Mouse (Mus musculus): ENCODE results near the gene Dhx58. TPM values are rescaled to one million over a fixed set of nuclear protein-coding genes. Genes with fewer than 3 reads are reported as not detected.

Gene Dhx58
- polyA plus RNA-seq, 1 experiment from 2014 or later: 3.8 TPM

DNA sequence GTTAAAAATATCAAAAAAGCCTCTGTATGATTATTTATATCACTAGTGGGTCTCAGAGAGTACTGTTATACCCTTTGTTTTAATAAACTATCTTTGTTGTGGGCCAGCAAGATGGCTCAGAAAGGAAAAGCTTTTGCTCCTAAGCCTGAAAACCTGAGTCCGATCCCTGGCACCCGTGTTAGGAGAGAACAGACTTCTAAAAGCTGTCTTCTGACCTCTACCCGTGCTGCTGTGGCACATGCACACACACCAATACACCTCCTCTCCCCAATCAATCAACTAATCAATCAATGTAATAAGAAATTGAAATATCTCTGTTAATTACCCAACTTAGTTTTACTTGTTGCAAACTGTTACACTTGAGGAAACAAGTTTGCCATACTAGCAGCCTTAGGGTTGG lies 3.4 kb downstream of the Dhx58 start:
- no peak for ATAC-seq (ENCODE audit: insufficient number of reproducible peaks, insufficient read depth, low FRiP score, low TSS enrichment, low read depth)
- 73% methylated on average over 3 of the region's 3 CpGs for WGBS
- Histone ChIP-seq H3K27ac (no peak overlapping the region), H3K9me3 (no peaks in the 10 kb centered on the region), H3K36me3 (peaks cover 15% of the 10 kb centered on the region), H3K27me3 (0 out of 2 replicates have a peak, but pooled peaks cover 7% of the 10 kb centered on the region), H3K4me3 (replicated peaks) (no peak overlapping the region), H3K4me1 (replicated peaks) (peaks cover 13% of the 10 kb centered on the region; the same call in 1 of the 2 replicates), H3K4me2 (peak overlapping the region; percentile 54), H3K9ac (replicated peaks) (no peak overlapping the region)

DNA sequence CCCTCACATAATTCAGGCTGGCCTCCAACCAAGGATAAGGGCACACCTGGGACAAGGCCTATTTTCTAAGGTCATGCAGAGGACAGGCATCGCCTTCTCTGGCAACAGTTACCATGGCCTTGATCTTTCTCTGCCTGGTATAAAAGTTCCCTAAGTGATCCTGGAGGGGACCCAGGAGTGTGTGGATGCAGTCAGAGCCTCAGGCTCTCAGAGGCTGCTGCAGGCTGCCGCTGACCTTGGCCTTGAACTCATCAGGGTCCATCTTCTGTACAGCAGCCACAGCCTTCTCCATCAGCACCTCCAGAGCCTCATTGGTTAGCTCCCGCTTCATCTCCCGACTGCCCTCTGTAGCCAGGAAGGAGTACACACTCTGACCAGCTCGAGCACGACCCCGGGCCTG lies 6.2 kb downstream of the Dhx58 start:
- Histone ChIP-seq H3K27me3 (peaks cover 11% of the 10 kb centered on the region), H3K9me3 (no peaks in the 10 kb centered on the region), H3K4me2 (no peak overlapping the region), H3K4me3 (replicated peaks) (no peak overlapping the region), H3K27ac (no peak overlapping the region), H3K4me1 (replicated peaks) (peaks cover 15% of the 10 kb centered on the region; the same call in 1 of the 2 replicates), H3K9ac (replicated peaks) (no peak overlapping the region), H3K36me3 (no peaks in the 10 kb centered on the region)
- 73% methylated on average over 7 of the region's 7 CpGs for WGBS
- no peak for ATAC-seq (ENCODE audit: insufficient number of reproducible peaks, insufficient read depth, low FRiP score, low TSS enrichment, low read depth)

DNA sequence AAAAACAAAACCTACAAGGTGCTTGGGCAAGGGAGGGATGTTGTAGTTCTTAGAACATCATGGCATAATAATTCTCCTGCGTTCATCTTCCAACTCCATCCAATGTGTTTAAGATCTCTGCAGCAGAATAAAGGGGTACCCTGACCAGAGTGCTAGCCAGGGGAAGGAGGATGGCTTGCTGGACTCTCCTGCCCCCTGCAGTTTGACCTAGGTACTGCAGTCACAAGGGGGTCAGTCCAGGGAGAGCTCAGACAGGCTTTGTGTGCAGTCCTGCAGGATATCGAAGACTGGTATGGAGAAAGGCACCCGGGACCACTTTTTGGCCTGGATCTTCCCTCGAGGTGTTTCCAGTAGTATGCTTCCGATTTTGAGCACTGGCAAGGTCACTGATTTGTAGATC lies 9.1 kb downstream of the Dhx58 start:
- Histone ChIP-seq H3K9me3 (no peaks in the 10 kb centered on the region), H3K4me2 (no peak overlapping the region), H3K4me1 (replicated peaks) (peaks cover 14% of the 10 kb centered on the region), H3K27ac (no peak overlapping the region), H3K9ac (replicated peaks) (no peak overlapping the region), H3K4me3 (replicated peaks) (no peak overlapping the region), H3K36me3 (no peaks in the 10 kb centered on the region), H3K27me3 (peaks cover 34% of the 10 kb centered on the region)
- WGBS: 42% methylated on average over 5 of the region's 5 CpGs
- ATAC-seq (ENCODE audit: insufficient number of reproducible peaks, insufficient read depth, low FRiP score, low TSS enrichment, low read depth): no peak

DNA sequence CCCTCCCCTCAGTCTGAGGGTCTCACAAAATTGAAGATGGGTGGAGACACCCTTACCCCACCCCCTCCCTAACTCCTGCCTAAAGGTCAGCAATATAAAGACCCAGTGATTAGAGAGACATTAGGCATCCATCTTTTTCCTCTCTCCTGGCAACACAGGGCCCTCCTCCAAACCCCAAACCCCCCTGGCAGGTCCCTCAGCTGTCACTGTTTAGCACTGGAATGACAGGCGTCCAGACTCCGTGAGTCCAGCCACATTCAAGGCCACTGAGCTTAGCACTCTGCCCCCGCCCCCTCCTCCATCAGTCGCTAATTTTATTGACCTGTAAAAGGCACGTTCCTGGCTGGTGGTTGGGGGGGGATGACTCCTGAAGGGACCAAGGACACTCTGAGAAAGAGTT lies 10.9 kb downstream of the Dhx58 start:
- H3K36me3 ChIP-seq: no peaks in the 10 kb centered on the region
- no peak overlapping the region for H3K9ac ChIP-seq (replicated peaks)
- H3K4me3 ChIP-seq (replicated peaks): no peak overlapping the region
- H3K27ac ChIP-seq: no peak overlapping the region
- no peak for ATAC-seq (ENCODE audit: insufficient number of reproducible peaks, insufficient read depth, low FRiP score, low TSS enrichment, low read depth)
- no peak overlapping the region for H3K4me2 ChIP-seq
- peaks cover 39% of the 10 kb centered on the region for H3K27me3 ChIP-seq
- H3K4me1 ChIP-seq (replicated peaks): peaks cover 14% of the 10 kb centered on the region
- WGBS: 11% methylated on average over 5 of the region's 5 CpGs
- no peaks in the 10 kb centered on the region for H3K9me3 ChIP-seq

DNA sequence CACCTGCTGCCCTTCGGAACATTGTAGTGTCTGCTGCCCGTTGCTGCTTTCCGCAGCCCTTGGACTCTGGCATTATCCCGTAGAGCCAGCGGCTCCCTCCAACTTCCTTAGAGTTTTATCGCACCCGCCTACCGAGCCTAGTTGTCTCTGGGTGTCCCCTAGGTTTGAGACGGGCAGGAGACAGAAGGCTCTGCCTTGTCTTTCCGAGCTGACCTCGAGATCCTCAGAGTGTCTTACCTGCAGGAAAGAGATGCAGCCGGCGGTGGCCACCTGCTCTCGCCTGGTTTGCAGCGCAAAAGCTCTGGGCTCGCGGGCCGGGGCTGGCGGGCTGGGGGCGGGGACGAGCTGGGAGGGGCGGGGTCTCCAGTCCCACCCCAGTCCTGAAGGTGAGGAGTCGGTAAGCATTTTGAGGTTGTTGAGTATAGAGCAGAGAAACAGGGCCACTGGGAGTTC lies 11.9 kb downstream of the Dhx58 start, which contains the start of gene Zfp385c:
TSS of gene Zfp385c (minus strand) at position 292 of the 453 bp plus-strand sequence.
- Histone ChIP-seq H3K27me3 (peaks cover 39% of the 10 kb centered on the region), H3K27ac (no peak within 1 kb of the TSS), H3K36me3 (no peaks in the 10 kb centered on the region), H3K4me2 (peak within 1 kb of the TSS; percentile 65), H3K4me1 (replicated peaks) (peaks cover 14% of the 10 kb centered on the region), H3K9me3 (no peaks in the 10 kb centered on the region), H3K4me3 (replicated peaks) (peak within 1 kb of the TSS; percentile 36), H3K9ac (replicated peaks) (no peak within 1 kb of the TSS; the same call in 1 of the 2 replicates)
- ATAC-seq (ENCODE audit: insufficient number of reproducible peaks, insufficient read depth, low FRiP score, low TSS enrichment, low read depth): no peak
- 1% methylated on average over 23 of the region's 23 CpGs for WGBS

DNA sequence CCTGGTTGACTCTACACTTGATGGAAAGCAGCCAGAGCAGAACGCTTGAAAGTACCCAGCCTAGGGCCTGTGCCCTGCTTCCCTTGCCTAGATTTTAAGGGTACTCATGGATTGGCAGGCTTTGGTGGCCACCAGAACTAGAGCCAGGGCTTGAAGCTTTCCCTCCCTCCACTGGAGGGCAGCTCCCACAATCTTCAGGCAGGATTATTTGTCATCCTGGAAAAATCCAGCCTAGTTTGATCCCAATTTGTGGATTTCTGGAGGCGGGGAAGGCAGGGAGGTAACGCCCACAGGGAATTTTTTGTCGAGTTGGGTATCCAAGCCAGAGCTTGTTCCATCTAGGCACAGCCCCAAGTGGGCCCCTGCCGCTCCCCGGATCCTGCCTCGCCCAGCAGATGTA lies 13.7 kb downstream of the Dhx58 start:
- H3K4me1 ChIP-seq (replicated peaks): peaks cover 14% of the 10 kb centered on the region
- no peak for ATAC-seq (ENCODE audit: insufficient number of reproducible peaks, insufficient read depth, low FRiP score, low TSS enrichment, low read depth)
- no peak overlapping the region for H3K27ac ChIP-seq
- no peak overlapping the region for H3K4me2 ChIP-seq
- H3K36me3 ChIP-seq: no peaks in the 10 kb centered on the region
- no peaks in the 10 kb centered on the region for H3K9me3 ChIP-seq
- no peak overlapping the region for H3K9ac ChIP-seq (replicated peaks)
- 73% methylated on average over 7 of the region's 7 CpGs for WGBS
- H3K4me3 ChIP-seq (replicated peaks): no peak overlapping the region
- H3K27me3 ChIP-seq: peaks cover 39% of the 10 kb centered on the region

DNA sequence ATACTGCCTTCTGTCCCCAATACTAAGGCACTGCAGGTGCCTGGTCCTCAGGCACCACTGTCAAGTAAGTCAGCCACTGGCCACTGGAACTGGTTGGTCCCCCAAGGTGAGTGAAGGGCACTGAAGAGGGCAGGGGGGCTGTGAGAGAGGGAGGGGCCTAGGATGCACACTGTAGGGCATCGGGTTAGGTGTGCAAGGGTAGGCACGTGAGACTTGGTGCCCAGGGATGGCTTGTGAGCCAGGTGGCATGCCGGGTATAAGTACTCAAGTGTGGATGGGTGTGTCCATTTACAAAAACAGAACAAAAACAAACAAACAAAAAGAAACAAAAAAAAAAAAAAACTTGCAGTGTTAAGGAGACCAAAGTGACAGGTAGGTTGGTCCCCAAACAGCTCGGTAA lies 15.6 kb downstream of the Dhx58 start:
- Histone ChIP-seq H3K4me3 (replicated peaks) (no peak overlapping the region), H3K4me2 (no peak overlapping the region), H3K9me3 (no peaks in the 10 kb centered on the region), H3K27me3 (peaks cover 39% of the 10 kb centered on the region), H3K4me1 (replicated peaks) (peaks cover 14% of the 10 kb centered on the region), H3K9ac (replicated peaks) (no peak overlapping the region), H3K36me3 (no peaks in the 10 kb centered on the region), H3K27ac (no peak overlapping the region)
- ATAC-seq (ENCODE audit: insufficient number of reproducible peaks, insufficient read depth, low FRiP score, low TSS enrichment, low read depth): no peak
- WGBS: 80% methylated on average over 4 of the region's 4 CpGs

DNA sequence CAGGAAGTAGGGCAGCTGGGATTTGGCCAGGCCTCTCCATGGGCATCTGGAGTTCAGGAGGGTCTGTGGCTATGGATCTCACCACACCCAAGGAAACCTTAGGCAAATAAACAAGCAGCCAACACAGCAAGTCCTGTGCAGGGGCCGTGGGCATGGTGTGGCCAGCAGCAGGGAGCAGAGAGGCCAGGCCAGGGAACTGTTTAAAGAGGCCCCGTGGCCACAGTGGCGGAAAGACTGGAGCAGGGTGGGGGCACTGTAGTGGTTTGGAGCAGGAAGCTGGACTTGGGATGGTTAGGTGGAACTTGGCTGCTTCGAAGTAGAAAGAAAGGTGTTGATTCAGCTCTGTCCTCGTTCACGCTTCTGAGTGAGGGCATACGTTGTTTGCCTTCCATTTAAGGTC lies 16.8 kb downstream of the Dhx58 start:
- Histone ChIP-seq H3K4me1 (replicated peaks) (peaks cover 6% of the 10 kb centered on the region), H3K27ac (no peak overlapping the region), H3K36me3 (no peaks in the 10 kb centered on the region), H3K27me3 (peaks cover 28% of the 10 kb centered on the region), H3K4me2 (no peak overlapping the region), H3K9me3 (no peaks in the 10 kb centered on the region), H3K9ac (replicated peaks) (no peak overlapping the region), H3K4me3 (replicated peaks) (no peak overlapping the region)
- 78% methylated on average over 7 of the region's 7 CpGs for WGBS
- no peak for ATAC-seq (ENCODE audit: insufficient number of reproducible peaks, insufficient read depth, low FRiP score, low TSS enrichment, low read depth)

DNA sequence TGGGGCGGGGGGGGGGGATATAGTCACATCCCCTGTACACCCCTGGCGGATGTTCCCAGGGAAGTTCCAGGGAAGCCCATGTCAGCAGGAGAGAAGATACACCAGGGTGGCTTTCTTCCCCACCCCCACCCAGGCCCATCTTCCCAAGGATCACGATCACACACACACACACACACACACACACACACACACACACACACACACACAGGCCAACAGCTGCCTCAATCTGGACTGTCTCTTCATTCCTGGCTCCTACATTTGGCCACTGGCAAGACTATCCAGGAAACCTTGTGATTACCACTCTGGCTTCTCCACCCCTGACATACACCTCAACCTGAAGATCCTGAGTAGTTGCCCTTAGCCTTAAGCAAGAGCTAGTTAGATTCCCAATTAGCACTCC lies 18.7 kb downstream of the Dhx58 start:
- no peak overlapping the region for H3K4me3 ChIP-seq (replicated peaks)
- no peak overlapping the region for H3K9ac ChIP-seq (replicated peaks)
- H3K36me3 ChIP-seq: no peaks in the 10 kb centered on the region
- no peaks in the 10 kb centered on the region for H3K9me3 ChIP-seq
- no peak overlapping the region for H3K4me2 ChIP-seq
- H3K4me1 ChIP-seq (replicated peaks): no peaks in the 10 kb centered on the region
- ATAC-seq (ENCODE audit: insufficient number of reproducible peaks, insufficient read depth, low FRiP score, low TSS enrichment, low read depth): no peak
- WGBS: 100% methylated on average over 3 of the region's 3 CpGs
- H3K27ac ChIP-seq: no peak overlapping the region
- peaks cover 14% of the 10 kb centered on the region for H3K27me3 ChIP-seq

DNA sequence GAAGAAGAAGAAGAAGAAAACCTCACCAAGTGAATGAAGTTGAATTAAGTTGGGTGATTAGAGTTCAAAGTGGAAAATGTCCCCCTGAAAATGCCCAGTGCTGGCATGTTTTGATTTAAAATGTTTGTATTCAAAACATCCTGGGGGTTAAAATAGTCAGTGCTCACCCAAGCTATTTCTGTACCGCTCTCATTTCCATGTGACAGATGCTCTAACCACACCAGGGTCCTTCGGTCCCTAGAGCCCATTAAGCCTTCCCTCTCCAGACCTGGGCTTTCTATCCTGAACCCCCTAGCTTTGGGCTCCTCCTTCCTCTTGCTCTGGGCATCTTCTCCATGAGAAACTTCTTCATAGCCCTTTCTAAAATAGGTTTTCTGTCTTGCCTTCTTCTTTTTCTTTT lies 20.0 kb downstream of the Dhx58 start:
- Histone ChIP-seq H3K9ac (replicated peaks) (no peak overlapping the region), H3K27ac (no peak overlapping the region), H3K4me3 (replicated peaks) (no peak overlapping the region), H3K27me3 (0 out of 2 replicates have a peak, but pooled peaks cover 5% of the 10 kb centered on the region), H3K9me3 (no peaks in the 10 kb centered on the region), H3K4me1 (replicated peaks) (no peaks in the 10 kb centered on the region), H3K4me2 (no peak overlapping the region), H3K36me3 (no peaks in the 10 kb centered on the region)
- 79% methylated on average over 2 of the region's 2 CpGs for whole genome bisulfite sequencing
- no peak for ATAC-seq (ENCODE audit: insufficient number of reproducible peaks, insufficient read depth, low FRiP score, low TSS enrichment, low read depth)

DNA sequence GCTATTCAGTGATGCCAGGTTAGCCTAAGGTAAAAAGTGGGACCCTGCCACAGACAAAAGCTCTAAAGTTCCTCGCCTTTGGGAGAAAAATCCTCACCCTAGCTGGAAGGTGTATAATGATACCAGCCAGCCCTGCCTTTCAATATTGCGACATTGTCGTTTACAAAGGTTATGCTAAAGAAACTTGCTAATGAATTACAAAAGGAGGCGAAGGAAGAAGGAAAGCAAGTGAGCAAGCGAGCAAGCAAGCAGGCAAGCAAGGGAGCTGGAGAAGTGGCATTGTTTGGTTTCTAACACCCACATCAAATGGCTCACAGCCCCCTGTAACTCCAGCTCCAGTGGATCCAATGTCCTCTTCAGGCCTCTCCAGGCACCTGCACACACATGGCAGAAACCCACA lies 21.5 kb downstream of the Dhx58 start:
- no peaks in the 10 kb centered on the region for H3K9me3 ChIP-seq
- no peak overlapping the region for H3K9ac ChIP-seq (replicated peaks)
- no peak for ATAC-seq (ENCODE audit: insufficient number of reproducible peaks, insufficient read depth, low FRiP score, low TSS enrichment, low read depth)
- no peaks in the 10 kb centered on the region for H3K36me3 ChIP-seq
- H3K27ac ChIP-seq: no peak overlapping the region
- WGBS: 69% methylated on average over 5 of the region's 5 CpGs
- no peak overlapping the region for H3K4me3 ChIP-seq (replicated peaks)
- H3K4me1 ChIP-seq (replicated peaks): no peaks in the 10 kb centered on the region
- H3K4me2 ChIP-seq: no peak overlapping the region
- peaks cover 5% of the 10 kb centered on the region; the same call in 1 of the 2 replicates for H3K27me3 ChIP-seq

DNA sequence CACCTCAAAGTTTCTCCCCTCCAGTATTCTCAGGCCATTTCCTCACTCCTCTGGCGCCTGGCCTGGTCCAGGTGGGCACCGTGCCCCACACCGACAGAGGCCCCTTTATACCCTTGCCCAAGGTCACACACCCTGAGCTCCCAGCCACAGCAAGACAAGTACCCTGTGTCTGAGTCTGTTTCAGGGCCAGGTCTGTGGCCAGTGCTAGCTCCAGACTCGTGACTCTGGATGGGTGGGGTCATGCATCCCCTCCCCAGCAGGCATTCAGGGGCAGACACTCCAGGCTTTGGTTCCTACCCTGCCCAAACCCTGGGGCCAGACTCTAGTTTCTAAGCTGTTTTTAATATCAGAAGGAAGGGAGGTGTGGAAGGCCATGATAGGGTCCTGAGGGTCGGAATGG lies 22.2 kb downstream of the Dhx58 start:
- Histone ChIP-seq H3K36me3 (no peaks in the 10 kb centered on the region), H3K4me1 (replicated peaks) (no peaks in the 10 kb centered on the region), H3K4me2 (no peak overlapping the region), H3K27me3 (peaks cover 5% of the 10 kb centered on the region; the same call in 1 of the 2 replicates), H3K4me3 (replicated peaks) (no peak overlapping the region), H3K9ac (replicated peaks) (no peak overlapping the region), H3K9me3 (no peaks in the 10 kb centered on the region), H3K27ac (no peak overlapping the region)
- ATAC-seq (ENCODE audit: insufficient number of reproducible peaks, insufficient read depth, low FRiP score, low TSS enrichment, low read depth): no peak
- WGBS: 79% methylated on average over 5 of the region's 5 CpGs

Measured in limb, embryonic 12.5 days (tissue).